Mouse (Mus musculus): ENCODE measurements at regions not wholly inside any gene's neighbourhood (a gene's known extent, or its start where the extent isn't known, plus 50 kb on each side); places are given as distances from the start of the nearest gene placed in this dataset.

GRCm38 (mm10) chr5:103374162-103374561 lies 50.8 kb upstream of the Ptpn13 start:
- no peak for DNase-seq (ENCODE audit: low read depth, low spot score)

GRCm38 (mm10) chr5:103373089-103373488 lies 51.9 kb upstream of the Ptpn13 start:
- no peak for DNase-seq (ENCODE audit: low read depth, low spot score)

GRCm38 (mm10) chr5:103370456-103370855 lies 54.5 kb upstream of the Ptpn13 start:
- DNase-seq (ENCODE audit: low read depth, low spot score) = no peak

GRCm38 (mm10) chr5:103368993-103369392 lies 56.0 kb upstream of the Ptpn13 start:
- DNase-seq (ENCODE audit: low read depth, low spot score) = peak; percentile 68

- DNase-seq (ENCODE audit: low read depth, low spot score) = peak; percentile 34
These were observed 57.8 kb upstream of the Ptpn13 start for GRCm38 (mm10) chr5:103367201-103367671.

GRCm38 (mm10) chr5:103365700-103366448 lies 59.1 kb upstream of the Ptpn13 start:
- DNase-seq (ENCODE audit: low read depth, low spot score) = no peak

GRCm38 (mm10) chr5:103364791-103365699 lies 59.9 kb upstream of the Ptpn13 start:
- DNase-seq (ENCODE audit: low read depth, low spot score) = no peak

GRCm38 (mm10) chr5:103360775-103361247 lies 64.2 kb upstream of the Ptpn13 start:
- DNase-seq (ENCODE audit: low read depth, low spot score) = no peak

GRCm38 (mm10) chr5:103360360-103360759 lies 64.6 kb upstream of the Ptpn13 start:
- DNase-seq (ENCODE audit: low read depth, low spot score) = no peak

- no peak for DNase-seq (ENCODE audit: low read depth, low spot score)
These were observed 67.4 kb upstream of the Ptpn13 start for GRCm38 (mm10) chr5:103357558-103357957.

GRCm38 (mm10) chr5:103356500-103356899 lies 68.5 kb upstream of the Ptpn13 start:
- peak; percentile 92 for DNase-seq (ENCODE audit: low read depth, low spot score)

- peak; percentile 67 for DNase-seq (ENCODE audit: low read depth, low spot score)
These were observed 69.4 kb upstream of the Ptpn13 start for GRCm38 (mm10) chr5:103355372-103356300.

- peak; percentile 36 for DNase-seq (ENCODE audit: low read depth, low spot score)
These were observed 81.1 kb upstream of the Ptpn13 start for GRCm38 (mm10) chr5:103343869-103344268.

GRCm38 (mm10) chr5:103341456-103341855 lies 83.5 kb upstream of the Ptpn13 start:
- DNase-seq (ENCODE audit: low read depth, low spot score) = no peak

GRCm38 (mm10) chr5:103340626-103341025 lies 84.4 kb upstream of the Ptpn13 start:
- no peak for DNase-seq (ENCODE audit: low read depth, low spot score)

GRCm38 (mm10) chr5:103336689-103337490 lies 88.1 kb upstream of the Ptpn13 start:
- DNase-seq (ENCODE audit: low read depth, low spot score) = no peak

GRCm38 (mm10) chr5:103335916-103336688 lies 88.9 kb upstream of the Ptpn13 start:
- DNase-seq (ENCODE audit: low read depth, low spot score) = no peak

GRCm38 (mm10) chr5:103326412-103326811 lies 98.6 kb upstream of the Ptpn13 start:
- DNase-seq (ENCODE audit: low read depth, low spot score) = no peak

- DNase-seq (ENCODE audit: low read depth, low spot score) = no peak
These were observed 104.7 kb upstream of the Ptpn13 start for GRCm38 (mm10) chr5:103320341-103320740.
